Mouse (Mus musculus) megakaryocyte-erythroid progenitor cell, adult 5-6 weeks (primary cell): ENCODE data around the gene Ccdc28b. TPM values are rescaled to one million over a fixed set of nuclear protein-coding genes. Genes with fewer than 3 reads are reported as not detected.

Experiments used
- ATAC-seq: replicated peaks from 2 replicates; pipeline ENCODE4 v1.8.0; 2016; ENCODE audit warnings: mild to moderate bottlenecking, inconsistent platforms; ENCODE audit not compliant: severe bottlenecking, poor library complexity, low FRiP score, low TSS enrichment
- total RNA-seq, 2 experiments: library from RNA; stranded (forward) in 1 of 2; stranded (reverse) in 1 of 2; fragments of 200-1000, 215-1000 nt in 1 of 2; fragments of >200 nt in 1 of 2; fragmentation: Nextera tagmentation in 1 of 2; gene quantifications; 2 replicates each; pipeline ENCODE4 v1.2.3; 2014 to 2017

Ccdc28b gene
- total RNA-seq, 2 experiments from 2014 or later: 26.9 to 63.2 TPM

- peak; percentile 95 for ATAC-seq
Measured at GRCm38 (mm10) chr4:129600233-129601158, 23.3 kb downstream of the Ccdc28b start, which contains the start of the genes Eif3i and Tmem234. Eif3i (minus strand) TSS chr4:129600648. Tmem234 (plus strand) TSS chr4:129600668.

GRCm38 (mm10) chr4:129588865-129589264 lies 34.9 kb downstream of the Ccdc28b start:
- 0 out of 2 replicates have a peak, but pooled peaks have one; percentile 31 for ATAC-seq

- no peak for ATAC-seq
Measured at GRCm38 (mm10) chr4:129586943-129587342, 36.8 kb downstream of the Ccdc28b start.

DNA sequence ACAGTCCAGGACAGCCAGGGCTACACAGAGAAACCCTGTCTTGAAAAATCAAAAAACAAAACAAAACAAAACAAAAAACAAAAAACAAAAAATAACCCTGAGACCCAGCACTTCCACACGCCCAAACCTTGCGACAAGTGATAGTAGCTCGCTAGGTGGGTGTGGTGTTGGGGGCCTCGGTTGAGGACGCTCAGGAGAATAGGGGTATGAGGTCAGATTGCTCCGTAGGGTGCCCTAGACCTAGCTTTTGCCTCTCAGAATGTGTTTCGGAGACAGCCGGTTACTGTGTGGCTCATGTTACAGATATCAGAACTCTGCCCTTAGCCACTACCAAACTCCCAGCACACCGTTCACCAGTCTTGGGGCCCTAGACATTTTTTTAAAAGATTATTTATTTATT lies 38.0 kb downstream of the Ccdc28b start:
- ATAC-seq: no peak

- peak; percentile 94 for ATAC-seq
Measured at GRCm38 (mm10) chr4:129584884-129585608, 38.7 kb downstream of the Ccdc28b start.

DNA sequence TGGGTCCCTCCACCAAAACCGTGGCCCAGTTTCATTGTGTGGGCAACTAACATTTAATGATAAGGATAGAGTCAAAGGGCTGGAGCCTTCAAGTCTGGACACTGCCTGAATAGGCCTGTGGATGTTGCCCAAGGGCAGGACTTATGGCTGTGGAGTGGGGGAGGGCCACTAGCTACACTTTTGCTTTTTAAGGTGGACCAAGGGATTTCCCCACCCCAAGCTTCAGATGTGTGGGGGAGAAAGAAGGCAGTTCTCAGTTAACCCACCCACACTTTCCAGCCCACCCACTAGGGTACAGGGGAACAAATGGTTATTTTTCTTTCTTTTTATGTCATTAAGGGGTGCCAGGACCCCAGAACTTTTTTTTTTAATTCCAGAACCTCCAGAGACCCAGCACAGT lies 39.4 kb downstream of the Ccdc28b start:
- ATAC-seq: no peak

DNA sequence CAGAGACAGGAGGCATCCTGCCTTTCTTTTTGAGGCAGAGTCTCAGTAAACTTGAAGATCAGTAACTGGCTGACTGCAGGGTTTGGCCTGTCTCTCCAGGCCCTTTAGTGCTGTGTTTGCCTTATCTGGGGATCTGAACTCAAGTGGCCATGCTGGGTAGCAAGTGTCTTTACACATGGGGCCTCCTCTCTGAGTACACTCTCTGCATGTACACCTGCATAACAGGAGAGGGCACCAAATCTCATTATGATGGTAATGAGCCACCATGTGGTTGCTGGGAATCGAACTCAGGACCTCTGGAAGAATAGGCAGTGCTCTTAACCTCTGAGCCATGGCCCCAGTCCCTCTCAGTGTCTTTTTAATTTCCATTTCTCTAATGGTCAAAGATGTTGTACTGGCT lies 41.5 kb downstream of the Ccdc28b start:
- no peak for ATAC-seq

- no peak for ATAC-seq
Measured at GRCm38 (mm10) chr4:129580347-129580746, 43.4 kb downstream of the Ccdc28b start.

- ATAC-seq: no peak
Measured at GRCm38 (mm10) chr4:129578466-129578865, 45.3 kb downstream of the Ccdc28b start, which contains the start of gene Fam167b. Fam167b (minus strand) TSS chr4:129578549.

GRCm38 (mm10) chr4:129577688-129578087 lies 46.1 kb downstream of the Ccdc28b start:
- ATAC-seq: no peak

GRCm38 (mm10) chr4:129576863-129577491 lies 46.8 kb downstream of the Ccdc28b start:
- ATAC-seq: peak; percentile 72

DNA sequence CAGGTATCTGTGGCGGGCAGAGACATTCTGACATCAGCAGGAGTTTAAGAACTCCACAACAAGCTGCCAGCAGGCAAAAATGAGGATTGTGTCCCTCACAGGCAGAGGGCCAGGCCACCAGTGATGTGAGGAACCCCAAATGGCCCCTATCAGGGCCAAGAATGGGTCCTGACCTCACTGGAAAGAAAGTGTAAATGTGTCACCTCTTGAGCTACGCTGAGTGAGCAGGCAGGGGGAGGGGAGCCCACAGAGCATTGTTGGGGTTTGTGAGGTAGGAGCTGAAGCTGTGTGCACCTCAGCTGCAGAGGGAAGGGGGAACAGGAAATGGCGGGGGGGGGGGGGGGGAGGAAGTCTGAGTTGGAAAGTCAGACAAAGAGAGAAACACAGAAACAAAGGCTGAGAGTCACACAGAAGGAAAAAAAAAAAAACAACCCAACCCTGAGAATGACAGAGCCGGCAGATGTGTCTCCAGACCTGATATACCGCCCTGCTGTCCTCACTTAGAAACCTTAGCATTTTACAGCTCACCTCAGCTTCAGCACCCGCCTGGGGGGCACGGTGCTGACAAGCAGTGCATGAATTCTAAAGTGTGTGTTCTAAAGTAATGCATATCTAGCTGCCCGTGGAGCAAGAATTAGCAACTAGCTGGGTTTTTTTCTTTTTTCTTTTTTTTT lies 48.4 kb downstream of the Ccdc28b start:
- peak; percentile 37 for ATAC-seq

DNA sequence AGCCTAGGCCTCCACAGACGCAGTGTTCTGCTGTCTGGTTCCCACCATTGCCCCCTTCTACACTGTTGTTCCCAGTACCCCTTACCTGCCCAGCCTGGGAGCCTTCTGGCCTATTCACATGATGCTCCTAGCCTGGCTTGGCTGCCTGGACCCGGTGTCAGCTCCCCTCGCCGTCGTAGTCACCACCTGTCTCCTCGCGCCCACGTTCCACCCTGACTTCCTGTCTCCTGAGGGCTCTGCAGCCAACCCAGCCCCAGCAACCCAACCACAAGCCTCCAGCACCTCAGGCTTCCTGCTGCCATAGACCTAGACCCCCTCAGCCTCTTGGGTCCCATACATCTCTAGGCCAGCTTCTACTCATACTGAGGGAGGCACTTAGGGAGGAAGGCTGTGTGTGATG lies 50.3 kb downstream of the Ccdc28b start, which contains the start of gene Lck:
Lck (minus strand) TSS at position 212 of the 400 bp plus-strand sequence.
- ATAC-seq: no peak

DNA sequence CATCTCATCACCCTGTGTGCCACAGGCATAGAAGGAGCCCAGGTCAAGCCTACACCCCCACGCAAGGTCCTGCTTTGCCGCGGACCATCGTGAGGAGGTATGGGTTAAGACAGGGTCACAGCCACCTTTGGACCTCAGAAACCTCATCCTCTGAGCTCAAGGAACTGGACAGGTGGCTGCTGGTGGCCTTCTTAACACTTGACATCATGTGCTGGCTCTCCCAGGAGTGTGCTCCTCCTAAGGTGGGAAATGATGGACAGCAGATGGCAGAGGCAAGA lies 50.7 kb downstream of the Ccdc28b start:
- no peak for ATAC-seq

- ATAC-seq: no peak
Measured at GRCm38 (mm10) chr4:129572236-129573092, 51.3 kb downstream of the Ccdc28b start.

- ATAC-seq: no peak
Measured at GRCm38 (mm10) chr4:129571551-129572084, 52.1 kb downstream of the Ccdc28b start.

DNA sequence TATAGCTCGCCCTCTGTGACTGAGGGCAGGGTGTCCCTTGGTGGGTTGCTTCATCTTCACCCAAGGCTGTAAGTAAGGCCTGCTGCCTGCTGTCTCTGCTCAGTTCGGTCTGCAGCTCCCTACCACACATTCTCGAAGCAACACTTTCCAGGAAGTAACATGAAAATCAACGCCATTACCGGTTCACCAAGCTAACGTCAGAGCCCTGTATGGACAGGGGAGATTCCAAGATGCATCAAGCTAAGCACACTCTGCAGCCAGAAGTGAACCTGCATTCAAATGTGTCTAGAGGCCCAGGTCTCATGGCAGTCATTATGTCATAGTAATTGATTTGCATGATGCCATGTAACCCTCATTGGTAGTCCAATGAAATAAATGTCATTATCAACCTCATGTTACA lies 53.7 kb downstream of the Ccdc28b start:
- no peak for ATAC-seq
